15 mouse cellular contexts compared by ENCODE assay signal in genomic region chr2:24952537-24953055, GRCm38 (mm10).
"Had no signal": no experiment of that assay in that cellular context is flagged by ENCODE, and none has a peak within 500 bp of the region (broad histone marks: within the 10 kb centered on the region; RNA-seq: fewer than 3 reads in every experiment).

No protein-coding gene starts in this region.

- H3K4me3 ChIP-seq: layer of hippocampus, adult 2 months; left cerebral cortex, adult 2 months; limb, embryonic 10.5 days; megakaryocyte, embryonic 14.5 days; midbrain, embryonic 12.5 days had no signal

- H3K27ac ChIP-seq: kidney, postnatal 0 days; layer of hippocampus, adult 2 months; left cerebral cortex, adult 2 months; limb, embryonic 10.5 days; midbrain, embryonic 12.5 days; stomach, postnatal 0 days had no signal

- DNase-seq: kidney, adult 11 months; kidney, adult 9 months; kidney, postnatal 4 days; lung, adult 2 months; lung, postnatal 10 days; lung, postnatal 4 days; right cerebral cortex, adult 18-20 months; thymus, postnatal 4 days had no signal

- H3K9me3 ChIP-seq: limb, embryonic 10.5 days; megakaryocyte, embryonic 14.5 days; midbrain, embryonic 12.5 days had no signal

- H3K27me3 ChIP-seq: megakaryocyte, embryonic 14.5 days; midbrain, embryonic 12.5 days had no signal

- H3K9ac ChIP-seq: midbrain, embryonic 12.5 days had no signal

- H3K4me2 ChIP-seq: midbrain, embryonic 12.5 days had no signal
